Mouse (Mus musculus): Measurements from ENCODE around the gene Xpc. TPM values are rescaled to one million over a fixed set of nuclear protein-coding genes. Genes with fewer than 3 reads are reported as not detected.

The Xpc gene
- 37.9 TPM for polyA plus RNA-seq (2017; shearing (Covaris generic))

GRCm38 (mm10) chr6:91515545-91516449 is at the start of gene Xpc, which contains the start of gene Lsm3:
TSS of gene Xpc (minus strand) at chr6:91515888.
TSS of gene Lsm3 (plus strand) at chr6:91515928.

GRCm38 (mm10) chr6:91472868-91473804 is 42.6 kb downstream of the Xpc start, which contains the start of the genes Chchd4 and Tmem43:
TSS of gene Chchd4 (minus strand) at chr6:91473546.
TSS of gene Tmem43 (plus strand) at chr6:91473703.

Other genes with a start within 250 kb of the Xpc start
- not detected for gene Wnt7a, start 104.5 kb downstream of the Xpc start, polyA plus RNA-seq (2017; shearing (Covaris generic))
- 18.5 TPM for gene Chchd4, start 42.3 kb downstream of the Xpc start, polyA plus RNA-seq (2017; shearing (Covaris generic))
- gene Tmem43, start 42.2 kb downstream of the Xpc start, polyA plus RNA-seq (2017; shearing (Covaris generic)), result 84.8 TPM
- gene Lsm3, start within 50 bp of the Xpc start, polyA plus RNA-seq (2017; shearing (Covaris generic)), result 151 TPM
- 24.6 TPM for gene Slc6a6, start 168.2 kb upstream of the Xpc start, polyA plus RNA-seq (2017; shearing (Covaris generic))

Data from CD4-positive, CD25-positive, alpha-beta regulatory T cell, adult 9 weeks (primary cell).